Mouse (Mus musculus): ENCODE data around the gene Tubb3.
A peak's percentile ranks its signal among the peaks of the same experiment; 100 is the strongest.
"Not testable (repeated sequence)": the region's sequence is repeated elsewhere in the genome, so short reads cannot be mapped to it uniquely, and the experiment has no call there.

Gene Tubb3

DNA sequence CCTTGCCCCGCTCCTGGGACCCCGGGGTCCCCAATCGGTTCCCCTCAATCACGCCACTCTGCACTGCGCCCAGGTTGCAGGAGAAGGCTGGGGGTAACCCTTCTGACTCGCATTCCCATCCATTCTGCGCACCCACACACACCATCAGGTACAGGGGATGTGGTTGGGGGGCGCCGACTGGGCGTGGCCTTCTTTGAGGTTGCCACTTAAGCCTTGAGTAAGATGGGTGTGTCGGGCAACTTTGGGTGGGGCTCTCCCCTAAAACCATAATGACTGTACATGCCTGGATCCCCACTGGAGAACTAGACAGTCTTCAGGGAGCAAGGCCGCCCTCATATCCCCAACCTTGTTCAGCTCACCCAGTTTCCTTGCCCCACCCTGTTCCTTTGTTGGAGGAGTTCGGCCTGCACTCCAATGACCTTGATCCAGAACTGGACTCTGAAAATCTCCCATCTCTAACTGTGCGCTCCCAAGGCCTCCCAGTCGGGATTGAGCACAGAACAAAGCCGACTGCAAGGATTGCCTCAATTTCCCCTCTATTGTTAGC, 630 bp downstream of the Tubb3 start:
- no peak for DNase-seq (ENCODE audit: low read depth in 1 of 2, low spot score in 2 of 2)

DNA sequence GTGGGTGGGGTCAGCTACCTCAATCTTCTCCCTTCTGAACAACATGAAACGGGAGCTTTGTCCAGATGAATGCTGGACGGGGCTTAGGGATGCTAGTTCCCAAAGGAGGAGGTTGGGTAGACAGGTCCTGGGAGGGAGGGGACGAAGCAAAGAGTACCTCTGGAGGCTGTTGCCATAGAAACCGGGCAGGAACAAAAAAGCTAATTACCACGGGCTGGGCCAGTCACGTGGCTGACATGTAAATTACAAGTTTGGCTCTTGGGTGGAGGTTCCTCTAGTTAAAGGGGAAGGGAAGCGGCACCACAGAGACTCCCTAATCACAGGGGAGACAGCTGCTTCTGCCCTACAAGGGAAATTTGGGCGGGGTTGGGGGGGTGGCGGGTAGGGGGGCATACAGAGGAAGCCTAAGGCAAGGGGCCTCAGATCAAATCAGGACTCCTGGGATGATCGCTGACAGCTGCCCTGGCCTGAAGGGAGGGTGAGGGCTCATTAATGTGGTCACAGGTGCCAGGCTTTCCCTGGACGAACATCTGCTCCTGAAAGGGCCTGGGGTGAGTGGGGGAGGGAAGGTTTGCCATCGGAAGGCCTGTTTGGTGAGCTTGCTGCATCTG, 1.4 kb downstream of the Tubb3 start:
- DNase-seq (ENCODE audit: low read depth in 1 of 2, low spot score in 2 of 2) = peak in 1 of 2 experiments; percentile 32

DNA sequence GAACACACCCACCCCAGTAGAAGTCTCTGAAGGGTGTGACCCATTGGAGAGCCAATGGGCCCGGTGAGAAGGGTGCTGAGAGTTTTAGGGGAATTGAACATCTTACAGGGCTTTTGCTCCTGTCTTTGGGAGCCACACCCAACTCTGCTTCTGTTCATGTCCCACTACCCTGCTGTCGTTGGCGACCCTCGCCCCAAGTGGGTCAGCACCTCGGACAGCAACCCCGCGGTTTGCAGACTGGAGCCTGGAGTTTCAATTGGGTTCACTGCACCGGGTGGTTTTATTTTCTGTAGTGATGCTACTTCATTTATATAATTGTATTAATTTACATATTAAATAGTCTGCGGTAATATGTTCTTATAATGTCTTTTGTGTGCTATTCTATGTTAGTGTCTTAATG, 3.0 kb downstream of the Tubb3 start:
- DNase-seq (ENCODE audit: low read depth in 1 of 2, low spot score in 2 of 2) = no peak

DNA sequence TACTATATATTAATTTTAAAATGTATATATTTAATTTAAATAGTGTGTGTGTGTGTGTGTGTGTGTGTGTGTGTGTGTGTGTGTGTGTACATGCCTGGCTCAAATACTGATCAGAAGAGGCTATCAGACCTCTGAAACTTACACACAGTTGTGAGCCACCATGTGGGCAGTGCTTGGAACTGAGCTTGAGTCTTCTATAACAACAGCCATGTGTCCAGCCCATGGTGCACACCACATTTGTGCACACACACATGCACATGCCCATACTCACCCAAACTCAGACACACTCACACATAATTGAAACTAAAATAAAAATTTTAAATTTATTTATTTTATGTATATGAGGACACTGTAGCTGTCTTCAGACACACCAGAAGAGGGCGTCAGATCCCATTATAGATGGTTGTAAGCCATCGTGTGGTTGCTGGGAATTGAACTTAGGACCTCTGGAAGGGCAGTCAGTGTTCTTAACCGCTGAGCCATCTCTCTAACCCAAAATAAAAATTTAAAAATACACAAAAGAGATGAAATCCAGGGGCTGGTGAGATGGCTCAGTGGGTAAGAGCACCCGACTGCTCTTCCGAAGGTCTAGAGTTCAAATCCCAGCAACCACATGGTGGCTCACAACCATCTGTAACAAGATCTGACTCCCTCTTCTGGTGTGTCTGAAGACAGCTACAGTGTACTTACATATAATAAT, 3.9 kb downstream of the Tubb3 start:
- DNase-seq (ENCODE audit: low read depth in 1 of 2, low spot score in 2 of 2) = not testable (repeated sequence)

DNA sequence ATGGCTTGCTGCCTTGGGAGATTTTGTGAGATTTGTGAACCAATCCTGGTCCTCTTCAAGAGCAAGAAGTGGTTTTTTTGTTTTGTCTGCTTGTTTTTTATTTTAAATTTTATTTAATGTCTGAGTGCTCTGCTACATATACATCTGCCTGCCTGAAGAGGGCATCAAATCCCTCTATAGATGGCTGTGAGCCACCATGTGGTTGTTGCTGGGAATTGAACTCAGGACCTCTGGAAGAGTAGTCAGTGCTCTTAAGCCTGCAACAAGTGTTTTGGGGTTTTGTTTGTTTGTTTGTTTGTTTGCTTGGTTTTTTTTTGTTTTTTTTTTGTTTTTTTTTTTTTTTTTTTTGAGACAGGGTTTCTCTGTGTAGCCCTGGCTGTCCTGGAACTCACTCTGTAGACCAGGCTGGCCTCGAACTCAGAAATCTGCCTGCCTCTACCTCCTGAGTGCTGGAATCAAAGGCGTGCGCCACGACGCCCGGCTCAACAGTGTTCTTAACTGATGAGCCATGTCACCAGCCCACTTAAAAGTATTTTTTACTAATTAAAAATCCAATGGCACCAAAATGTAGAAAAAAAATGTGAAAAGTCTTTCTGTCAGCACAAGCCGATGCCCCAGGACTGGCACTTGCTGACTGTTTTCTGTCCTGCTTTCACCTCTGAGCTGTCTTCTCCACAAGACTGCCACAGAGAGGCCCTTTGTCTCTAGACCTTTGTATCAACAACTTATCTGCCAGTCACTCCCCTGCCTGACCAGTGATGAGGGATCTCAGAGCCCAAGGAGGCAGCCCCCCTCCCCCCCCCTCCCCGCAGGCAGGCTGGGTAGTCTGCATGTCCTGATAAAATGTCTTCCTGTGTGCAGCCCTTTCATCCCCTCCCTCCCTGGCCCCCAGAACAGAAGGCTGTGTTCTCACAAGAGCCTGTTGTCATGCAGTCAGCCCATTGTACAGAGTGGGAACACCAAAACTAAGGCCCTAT, 5.0 kb downstream of the Tubb3 start:
- no peak for DNase-seq (ENCODE audit: low read depth in 1 of 2, low spot score in 2 of 2)

DNA sequence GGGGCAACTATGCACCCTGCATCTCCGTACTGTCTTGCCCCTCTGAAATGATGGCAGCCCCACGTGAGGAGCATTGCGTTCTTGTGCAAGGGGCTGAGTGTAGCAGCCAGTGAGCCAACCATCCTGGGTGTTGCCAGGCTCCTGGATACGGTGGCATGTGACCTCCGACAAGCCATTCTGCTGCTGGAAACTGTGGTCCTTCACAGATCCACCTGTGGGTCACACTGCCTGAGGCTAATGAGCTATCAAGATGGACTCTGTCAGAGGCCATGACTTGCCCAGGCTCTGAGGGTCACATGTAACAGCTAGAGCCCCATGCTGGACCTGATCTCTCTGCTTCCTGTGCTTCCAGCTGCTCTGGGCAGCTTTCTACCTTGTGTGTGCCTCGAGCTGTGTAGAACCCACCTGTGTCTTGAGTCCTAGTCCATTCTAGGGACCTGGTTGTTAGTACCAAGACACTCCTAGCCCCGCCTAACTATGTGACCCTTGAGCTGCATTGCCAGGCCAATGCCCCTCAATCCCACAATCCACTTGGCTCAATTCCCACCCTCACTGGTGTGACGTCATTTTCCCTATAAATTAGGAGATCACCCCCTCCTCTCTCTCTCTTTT, 5.8 kb downstream of the Tubb3 start:
- DNase-seq (ENCODE audit: low read depth in 1 of 2, low spot score in 2 of 2) = no peak

DNA sequence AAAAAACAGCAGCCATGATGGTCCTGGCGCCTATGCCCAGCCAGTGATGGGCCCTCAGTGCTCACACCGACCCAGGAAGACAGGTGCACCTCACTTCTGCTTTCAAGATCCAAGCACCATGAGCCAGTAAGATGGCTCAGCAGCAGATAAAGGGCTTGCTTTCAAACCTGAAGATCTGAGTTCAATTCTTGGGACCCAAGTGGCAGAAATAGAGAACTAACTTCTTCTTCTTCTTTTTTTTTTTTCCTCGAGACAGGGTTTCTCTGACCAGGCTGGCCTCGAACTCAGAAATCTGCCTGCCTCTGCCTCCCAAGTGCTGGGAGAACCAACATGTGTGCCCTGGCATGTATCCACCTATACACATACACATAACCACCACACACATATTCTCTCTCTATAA, 8.5 kb downstream of the Tubb3 start:
- DNase-seq (ENCODE audit: low read depth in 1 of 2, low spot score in 2 of 2) = no peak

DNA sequence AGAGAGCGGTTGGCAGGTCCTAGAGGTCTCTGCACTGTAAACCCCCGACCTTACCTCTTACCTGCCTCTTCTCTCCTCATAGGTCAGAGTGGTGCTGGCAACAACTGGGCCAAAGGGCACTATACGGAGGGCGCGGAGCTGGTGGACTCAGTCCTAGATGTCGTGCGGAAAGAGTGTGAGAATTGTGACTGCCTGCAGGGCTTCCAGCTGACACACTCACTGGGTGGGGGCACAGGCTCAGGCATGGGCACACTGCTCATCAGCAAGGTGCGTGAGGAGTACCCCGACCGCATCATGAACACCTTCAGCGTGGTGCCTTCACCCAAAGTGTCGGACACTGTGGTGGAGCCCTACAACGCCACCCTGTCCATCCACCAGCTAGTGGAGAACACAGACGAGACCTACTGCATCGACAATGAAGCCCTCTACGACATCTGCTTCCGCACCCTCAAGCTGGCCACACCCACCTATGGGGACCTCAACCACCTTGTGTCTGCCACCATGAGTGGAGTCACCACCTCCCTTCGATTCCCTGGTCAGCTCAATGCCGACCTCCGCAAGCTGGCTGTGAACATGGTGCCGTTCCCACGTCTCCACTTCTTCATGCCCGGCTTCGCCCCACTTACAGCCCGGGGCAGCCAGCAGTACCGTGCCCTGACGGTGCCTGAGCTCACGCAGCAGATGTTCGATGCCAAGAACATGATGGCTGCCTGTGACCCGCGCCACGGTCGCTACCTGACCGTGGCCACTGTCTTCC, 9.5 kb downstream of the Tubb3 start:
- no peak for DNase-seq (ENCODE audit: low read depth in 1 of 2, low spot score in 2 of 2)

DNA sequence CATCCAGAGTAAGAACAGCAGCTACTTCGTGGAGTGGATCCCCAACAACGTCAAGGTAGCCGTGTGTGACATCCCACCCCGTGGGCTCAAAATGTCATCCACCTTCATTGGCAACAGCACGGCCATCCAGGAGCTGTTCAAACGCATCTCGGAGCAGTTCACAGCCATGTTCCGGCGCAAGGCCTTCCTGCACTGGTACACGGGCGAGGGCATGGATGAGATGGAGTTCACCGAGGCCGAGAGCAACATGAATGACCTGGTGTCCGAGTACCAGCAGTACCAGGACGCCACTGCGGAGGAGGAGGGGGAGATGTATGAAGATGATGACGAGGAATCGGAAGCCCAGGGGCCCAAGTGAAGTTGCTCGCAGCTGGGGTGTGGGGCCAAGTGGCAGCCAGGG, 10.1 kb downstream of the Tubb3 start:
- DNase-seq (ENCODE audit: low read depth in 1 of 2, low spot score in 2 of 2) = no peak

DNA sequence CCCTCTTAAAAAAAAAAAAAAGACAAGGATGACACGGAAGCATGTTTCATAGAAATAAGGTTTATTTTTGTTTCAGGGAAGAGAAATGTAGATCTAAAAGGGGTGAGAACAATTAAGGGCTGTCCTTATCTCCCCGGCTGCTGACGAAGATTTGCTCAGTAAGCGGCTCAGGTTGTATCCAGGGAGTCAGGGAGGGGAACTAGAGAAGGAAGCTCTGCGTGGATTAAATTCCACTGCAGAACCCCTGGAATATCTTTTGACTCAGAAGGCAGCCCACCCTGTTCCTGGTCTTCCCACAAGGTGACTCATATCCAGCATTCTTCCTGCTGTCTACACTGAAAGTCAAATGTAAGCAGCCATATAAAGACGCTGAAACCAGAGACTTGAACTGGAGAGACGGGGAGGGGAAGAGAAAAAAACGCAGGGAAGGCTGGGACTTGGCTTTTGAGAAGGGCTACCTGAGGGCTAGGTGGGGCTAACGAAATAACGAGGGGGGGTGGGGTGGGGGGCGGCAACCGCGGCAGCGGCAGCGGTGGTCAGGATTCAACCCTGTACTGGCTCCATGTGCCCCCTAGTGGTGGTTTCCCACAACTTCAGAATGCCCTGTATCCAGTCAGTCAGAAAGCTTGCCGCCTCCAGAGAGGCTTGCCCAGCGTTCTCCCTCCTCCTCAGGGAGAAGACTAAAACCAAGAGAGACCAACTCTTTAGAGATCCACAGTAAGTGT, 11.0 kb downstream of the Tubb3 start:
- peak in 1 of 2 experiments; percentile 33 for DNase-seq (ENCODE audit: low read depth in 1 of 2, low spot score in 2 of 2)

DNA sequence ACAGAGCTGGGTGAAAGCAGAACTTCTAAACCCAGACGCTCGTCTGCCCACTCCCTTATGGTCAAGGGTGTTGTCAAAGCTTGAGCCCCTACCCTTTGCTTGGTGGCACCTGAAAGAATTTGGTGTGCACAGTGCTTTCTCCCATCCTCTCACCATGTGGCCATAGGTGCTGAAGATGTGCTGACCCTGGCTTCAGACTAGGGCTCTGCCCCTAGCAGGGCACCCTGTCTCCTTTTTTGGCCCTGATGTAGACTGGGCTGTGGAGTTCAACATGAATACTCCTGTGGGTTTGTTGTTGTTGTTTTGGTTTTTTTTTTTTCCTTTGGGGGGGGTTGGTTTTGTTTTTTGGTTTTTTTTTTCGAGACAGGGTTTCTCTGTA, 11.5 kb downstream of the Tubb3 start:
- no peak for DNase-seq (ENCODE audit: low read depth in 1 of 2, low spot score in 2 of 2)

DNA sequence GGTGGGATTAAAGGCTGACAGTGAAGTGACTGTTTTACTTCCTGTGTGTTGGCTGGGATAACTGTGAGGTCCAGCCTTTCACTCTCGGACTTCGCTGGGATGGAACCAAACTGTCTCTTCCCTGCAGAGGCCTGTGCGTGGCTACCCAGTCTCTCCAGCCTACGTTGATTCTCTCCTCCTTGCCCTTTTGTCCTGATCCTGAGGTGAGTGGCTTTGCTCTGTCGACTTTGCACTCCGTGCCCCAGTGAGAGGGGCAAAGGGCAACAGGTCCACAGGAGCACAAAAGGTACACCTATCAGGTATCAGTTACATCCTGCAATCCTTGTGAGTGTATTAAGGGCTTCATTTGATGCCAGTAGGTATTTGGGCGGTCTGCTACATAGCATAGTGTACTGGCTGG, 12.2 kb downstream of the Tubb3 start, which contains the start of gene Def8:
TSS of gene Def8 (plus strand) at position 87 of the 400 bp plus-strand sequence.
- no peak for DNase-seq (ENCODE audit: low read depth in 1 of 2, low spot score in 2 of 2)

DNA sequence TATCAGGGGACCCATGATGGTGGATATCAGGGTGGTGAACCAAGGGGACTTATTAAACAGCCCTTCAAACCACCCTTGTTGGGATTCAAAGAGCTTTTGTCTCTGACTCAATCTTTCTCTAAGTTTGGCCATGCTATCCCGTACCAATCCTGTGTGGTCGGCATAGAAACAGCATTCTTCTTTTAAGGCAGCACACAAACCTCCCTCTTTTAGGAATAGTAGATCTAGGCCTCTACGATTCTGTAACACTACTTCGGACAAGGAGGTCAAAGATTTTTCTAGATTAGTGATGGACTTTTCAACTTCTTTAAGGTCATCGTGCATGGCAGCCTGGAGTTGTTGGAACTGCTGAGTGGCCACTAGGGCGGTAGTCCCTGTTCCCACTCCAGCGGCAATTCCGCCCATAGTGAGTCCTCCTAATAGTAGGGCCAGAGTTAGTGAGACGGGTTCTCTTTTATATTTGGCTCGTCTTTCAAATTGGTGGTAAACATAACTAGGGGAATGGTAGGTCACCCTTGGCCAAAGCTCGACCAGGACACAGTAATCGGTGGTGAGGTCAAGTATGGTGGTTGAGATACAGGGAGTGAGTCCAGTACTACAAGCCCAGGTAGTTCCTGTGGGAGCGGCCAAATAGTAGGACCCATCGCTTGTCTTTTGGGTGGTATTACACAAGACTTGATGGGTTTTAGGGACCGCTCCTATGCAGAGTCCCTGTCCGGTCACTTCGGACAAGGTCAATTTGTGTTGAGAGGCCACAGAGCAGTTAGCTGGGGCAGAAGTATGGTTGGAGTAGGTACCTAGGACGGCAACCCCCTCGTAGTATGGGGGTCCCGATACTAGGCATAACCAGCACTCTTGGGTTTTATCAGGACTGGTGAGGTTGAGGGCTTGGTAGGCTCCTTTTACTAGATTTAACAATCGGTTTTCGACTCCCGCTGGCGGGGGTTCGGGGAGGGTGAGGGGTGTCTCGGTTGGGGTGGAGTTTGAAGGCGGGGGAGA, 15.6 kb downstream of the Tubb3 start:
- no peak for DNase-seq (ENCODE audit: low read depth in 1 of 2, low spot score in 2 of 2)

DNA sequence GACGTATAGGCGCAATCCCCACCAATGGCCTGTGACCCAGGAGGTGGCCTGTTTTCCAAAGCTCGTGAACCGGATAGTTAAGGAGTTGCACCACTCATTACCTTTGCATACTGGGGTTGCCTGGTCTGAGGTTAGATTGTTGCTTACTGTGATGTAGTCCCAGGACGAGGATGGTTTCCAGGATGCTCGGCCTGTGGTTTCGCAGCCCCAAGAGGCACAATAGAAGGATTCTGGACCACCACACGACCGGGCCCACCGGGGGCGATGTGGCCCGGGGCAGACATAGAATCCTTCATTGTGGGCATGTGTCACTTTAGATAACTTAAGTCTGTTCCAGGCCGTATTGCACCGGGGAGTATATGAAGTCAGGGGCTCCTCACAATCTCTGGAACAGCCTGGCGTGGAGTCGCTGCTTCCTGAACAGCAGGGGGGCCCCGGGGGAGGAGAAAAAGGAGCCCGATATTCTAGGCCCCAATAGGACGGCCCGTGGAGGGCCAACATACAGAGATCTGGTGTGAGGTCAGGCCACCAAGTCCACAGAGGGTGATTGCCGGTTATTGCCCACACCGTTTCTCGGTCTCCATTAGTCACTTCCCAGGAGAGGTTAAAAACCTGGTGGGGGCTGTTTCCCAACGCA, 16.5 kb downstream of the Tubb3 start:
- DNase-seq (ENCODE audit: low read depth in 1 of 2, low spot score in 2 of 2) = no peak

DNA sequence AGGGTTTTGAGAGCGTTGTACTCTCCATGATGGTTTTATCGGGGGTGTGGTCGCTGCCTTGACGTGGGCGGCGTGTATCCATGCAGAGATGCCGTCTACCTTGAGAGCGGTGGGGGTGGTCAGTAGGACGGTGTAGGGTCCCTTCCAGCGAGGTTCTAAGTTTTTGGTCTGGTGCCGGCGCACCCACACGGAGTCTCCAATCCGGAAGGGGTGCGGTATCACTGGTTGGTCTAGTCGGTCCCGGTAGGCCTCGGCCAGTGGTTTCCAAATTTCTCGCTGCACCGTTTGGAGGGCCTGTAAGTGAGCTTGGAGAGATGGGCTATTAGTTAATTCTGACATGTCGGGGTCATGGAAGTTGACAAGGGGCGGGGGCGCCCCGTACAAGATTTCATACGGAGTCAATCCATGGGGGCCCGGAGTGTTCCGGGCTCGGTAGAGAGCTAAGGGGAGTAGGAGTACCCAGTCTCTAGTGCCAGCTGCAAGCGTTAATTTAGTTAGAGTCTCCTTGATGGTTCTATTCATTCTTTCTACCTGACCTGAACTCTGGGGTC, 17.2 kb downstream of the Tubb3 start:
- DNase-seq (ENCODE audit: low read depth in 1 of 2, low spot score in 2 of 2) = no peak

DNA sequence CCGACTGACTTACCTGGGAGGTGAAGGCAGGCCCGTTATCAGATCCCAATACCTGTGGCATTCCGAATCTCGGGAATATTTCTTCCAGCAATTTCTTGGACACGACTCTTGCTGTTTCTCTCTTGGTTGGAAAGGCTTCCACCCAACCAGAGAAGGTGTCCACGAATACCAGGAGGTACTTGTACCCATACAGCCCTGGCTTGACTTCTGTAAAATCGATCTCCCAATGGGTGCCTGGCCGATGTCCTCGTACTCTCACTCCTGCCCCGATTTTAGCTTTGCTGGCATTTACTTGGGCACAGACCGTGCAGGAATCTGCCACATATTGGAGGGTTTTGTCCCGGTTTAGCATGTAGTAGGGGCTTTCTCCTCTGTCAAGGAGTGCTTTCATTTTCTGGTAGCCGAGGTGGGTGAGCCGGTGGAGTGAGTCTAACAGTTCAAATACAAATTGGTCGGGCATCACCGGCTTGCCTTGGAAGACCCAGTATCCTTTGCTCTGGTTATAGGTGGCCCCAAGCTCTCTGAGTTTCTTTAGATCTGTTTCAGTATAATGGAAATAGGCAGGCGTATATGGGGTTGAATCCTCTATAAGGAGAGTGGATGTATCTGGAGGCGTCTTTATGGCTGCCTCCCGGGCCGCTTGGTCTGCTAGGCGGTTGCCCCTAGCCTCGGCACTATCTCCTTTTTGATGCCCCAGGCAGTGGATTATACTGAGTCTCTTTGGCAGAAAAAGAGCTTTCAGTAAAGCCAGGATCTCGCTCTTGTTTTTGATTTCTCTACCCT, 17.9 kb downstream of the Tubb3 start:
- no peak for DNase-seq (ENCODE audit: low read depth in 1 of 2, low spot score in 2 of 2)

DNA sequence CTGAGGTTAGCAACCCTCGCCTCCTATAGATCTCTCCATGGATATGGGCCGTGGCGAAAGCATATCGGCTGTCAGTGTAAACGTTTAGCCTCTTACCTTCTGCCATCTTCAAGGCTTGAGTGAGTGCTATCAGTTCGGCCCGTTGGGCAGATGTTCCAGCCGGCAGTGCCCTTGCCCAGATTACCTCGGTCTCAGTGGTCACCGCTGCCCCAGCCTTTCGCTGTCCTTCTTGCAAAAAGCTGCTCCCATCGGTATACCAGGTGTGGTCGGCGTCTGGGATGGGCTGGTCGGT, 18.4 kb downstream of the Tubb3 start:
- not testable (repeated sequence) for DNase-seq (ENCODE audit: low read depth in 1 of 2, low spot score in 2 of 2)
